Mouse (Mus musculus) liver, embryonic 16.5 days (tissue): Measurements from ENCODE around the gene Ifnlr1. TPM values are rescaled to one million over a fixed set of nuclear protein-coding genes. Genes with fewer than 3 reads are reported as not detected.

Experiments used
- ATAC-seq: fragments of 200-750 bp; cut with Nextera tagmentation; 2 replicates; pipeline ENCODE4 v1.8.0; 2017; ENCODE audit warnings: low read depth, mild to moderate bottlenecking, moderate number of reproducible peaks, moderate library complexity
- H3K27ac ChIP-seq: fragments of 300-500 bp; sonication (generic); 2 replicates; pipeline ENCODE4 v1.5.1; 2014; ENCODE audit warnings: mild to moderate bottlenecking, low read length
- H3K27me3 ChIP-seq: fragments of 300-500 bp; sonication (generic); 2 replicates; pipeline ENCODE4 v1.6.1; 2014; ENCODE audit warnings: low read depth, low read length, mixed read lengths; ENCODE audit not compliant: control insufficient read depth, insufficient read depth
- H3K36me3 ChIP-seq: fragments of 300-500 bp; sonication (generic); 2 replicates; pipeline ENCODE4 v1.6.1; 2014; ENCODE audit warnings: mild to moderate bottlenecking; ENCODE audit not compliant: control insufficient read depth, insufficient read depth
- H3K4me1 ChIP-seq: fragments of 300-500 bp; sonication (generic); 2 replicates; pipeline ENCODE4 v1.6.1; 2014; ENCODE audit warnings: low read depth, low read length, mixed read lengths; ENCODE audit not compliant: control insufficient read depth
- H3K4me2 ChIP-seq: fragments of 300-500 bp; sonication (generic); 2 replicates; pipeline ENCODE4 v1.6.1; 2014; ENCODE audit warnings: low read depth, low read length, mixed read lengths
- H3K4me3 ChIP-seq: fragments of 300-500 bp; sonication (generic); 2 replicates; pipeline ENCODE4 v1.5.1; 2014; ENCODE audit warnings: low read depth, mild to moderate bottlenecking, low read length
- H3K9ac ChIP-seq: fragments of 300-500 bp; sonication (generic); 2 replicates; pipeline ENCODE4 v1.6.1; 2014; ENCODE audit warnings: low read depth, low read length
- H3K9me3 ChIP-seq: fragments of 300-500 bp; sonication (generic); replicated peaks from 2 replicates; pipeline ENCODE4 v1.6.1; 2016; ENCODE audit warnings: low read length; ENCODE audit not compliant: control insufficient read depth
- WGBS: fragments of 180-500 bp; shearing (Covaris S2); extraction: QIAGEN DNeasy Blood & Tissue Kit; methylation state at CpG from one replicate; pipeline ENCODE4 v1.1.7; 2014; ENCODE audit not compliant: insufficient replicate concordance; 5-methylcytosine and 5-hydroxymethylcytosine counted together
- polyA plus RNA-seq: library from polyadenylated mRNA; unstranded; fragments of >200 nt; fragmentation: Nextera tagmentation; extraction: Ambion mirVana; gene quantifications from 2 replicates; pipeline ENCODE4 v1.2.1, GENCODE M21; 2015

Gene Ifnlr1
- polyA plus RNA-seq, 1 experiment from 2014 or later: 0.31 TPM

GRCm38 (mm10) chr4:135658899-135659298, 27.2 kb upstream of the Ifnlr1 start:
- no peak overlapping the region for H3K4me3 ChIP-seq
- no peak overlapping the region for H3K4me2 ChIP-seq
- H3K27ac ChIP-seq: no peak overlapping the region
- no peak overlapping the region for H3K9ac ChIP-seq
- no peaks in the 10 kb centered on the region; the same call in 1 of the 2 replicates for H3K4me1 ChIP-seq
- H3K36me3 ChIP-seq: no peaks in the 10 kb centered on the region
- WGBS: 79% methylated on average over 12 of the region's 12 CpGs
- no peaks in the 10 kb centered on the region for H3K9me3 ChIP-seq
- no peaks in the 10 kb centered on the region for H3K27me3 ChIP-seq
- ATAC-seq: no peak

- ATAC-seq: peak; percentile 16; the same call in 1 of the 2 replicates
- H3K27ac ChIP-seq: no peak overlapping the region
- no peak overlapping the region for H3K4me3 ChIP-seq
- no peaks in the 10 kb centered on the region for H3K4me1 ChIP-seq
- no peaks in the 10 kb centered on the region for H3K9me3 ChIP-seq
- H3K4me2 ChIP-seq: no peak overlapping the region
- no peak overlapping the region for H3K9ac ChIP-seq
- H3K36me3 ChIP-seq: no peaks in the 10 kb centered on the region
- 34% methylated on average over 6 of the region's 6 CpGs for WGBS
- H3K27me3 ChIP-seq: no peaks in the 10 kb centered on the region
Observed at GRCm38 (mm10) chr4:135661082-135661809, 24.8 kb upstream of the Ifnlr1 start.

DNA sequence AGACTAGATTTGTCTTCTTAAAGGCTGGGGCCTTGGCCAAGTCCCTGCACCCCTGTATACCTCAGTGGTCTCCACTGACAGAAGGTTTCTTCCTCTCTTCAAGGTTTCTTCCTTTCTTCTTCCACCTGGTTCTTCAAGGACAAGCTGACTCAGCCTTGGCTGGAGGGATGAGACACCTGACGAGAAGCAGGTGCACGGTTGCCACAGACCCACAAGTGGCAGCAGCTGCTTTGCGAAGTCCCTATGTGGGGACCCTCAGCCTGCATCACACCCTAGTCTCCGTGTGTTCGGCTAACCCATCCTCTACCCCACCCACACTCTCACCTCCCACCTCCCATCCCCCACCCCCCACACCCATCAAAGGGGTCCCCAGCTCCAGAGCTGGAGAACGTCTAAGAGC, 24.1 kb upstream of the Ifnlr1 start:
- 64% methylated on average over 6 of the region's 6 CpGs for WGBS
- no peak overlapping the region for H3K4me2 ChIP-seq
- H3K27me3 ChIP-seq: no peaks in the 10 kb centered on the region
- no peak overlapping the region for H3K4me3 ChIP-seq
- no peaks in the 10 kb centered on the region for H3K4me1 ChIP-seq
- H3K9me3 ChIP-seq: no peaks in the 10 kb centered on the region
- no peaks in the 10 kb centered on the region for H3K36me3 ChIP-seq
- H3K27ac ChIP-seq: no peak overlapping the region
- ATAC-seq: no peak
- no peak overlapping the region for H3K9ac ChIP-seq

DNA sequence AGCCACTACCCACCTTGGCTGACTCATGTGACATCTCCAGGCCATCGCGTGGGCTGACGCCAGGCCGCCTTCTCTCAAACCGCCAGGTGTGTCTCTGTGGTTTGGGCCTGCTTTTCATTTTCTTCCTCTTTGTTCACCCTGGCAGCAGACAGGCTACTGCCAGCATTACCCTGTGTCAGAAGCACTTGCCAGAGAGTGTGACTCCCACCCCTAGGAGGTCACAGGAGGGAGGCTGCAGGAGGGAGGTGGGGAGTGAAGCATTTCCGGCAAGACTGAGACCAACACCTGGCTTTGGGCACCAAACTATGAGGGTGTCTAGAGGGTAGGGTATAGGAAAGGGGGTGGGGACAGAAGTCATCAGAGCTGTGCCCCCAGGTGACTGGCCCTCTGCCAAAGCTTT, 21.4 kb upstream of the Ifnlr1 start:
- Histone ChIP-seq H3K27me3 (no peaks in the 10 kb centered on the region), H3K4me2 (no peak overlapping the region), H3K4me1 (no peaks in the 10 kb centered on the region), H3K27ac (no peak overlapping the region), H3K4me3 (no peak overlapping the region), H3K9me3 (no peaks in the 10 kb centered on the region), H3K9ac (no peak overlapping the region), H3K36me3 (no peaks in the 10 kb centered on the region)
- no peak for ATAC-seq
- 61% methylated on average over 6 of the region's 6 CpGs for WGBS

GRCm38 (mm10) chr4:135666192-135666975, 19.7 kb upstream of the Ifnlr1 start:
- Histone ChIP-seq H3K9me3 (no peaks in the 10 kb centered on the region), H3K36me3 (no peaks in the 10 kb centered on the region), H3K27ac (no peak overlapping the region), H3K27me3 (no peaks in the 10 kb centered on the region), H3K4me3 (no peak overlapping the region), H3K4me1 (no peaks in the 10 kb centered on the region), H3K9ac (no peak overlapping the region), H3K4me2 (no peak overlapping the region)
- no peak for ATAC-seq
- 44% methylated on average over 17 of the region's 17 CpGs for WGBS

GRCm38 (mm10) chr4:135667266-135667844, 18.7 kb upstream of the Ifnlr1 start:
- ATAC-seq: no peak
- Histone ChIP-seq H3K27ac (no peak overlapping the region), H3K9ac (no peak overlapping the region), H3K36me3 (no peaks in the 10 kb centered on the region), H3K27me3 (no peaks in the 10 kb centered on the region), H3K4me1 (no peaks in the 10 kb centered on the region), H3K4me2 (no peak overlapping the region), H3K9me3 (no peaks in the 10 kb centered on the region), H3K4me3 (no peak overlapping the region)
- WGBS: 12% methylated on average over 16 of the region's 16 CpGs

DNA sequence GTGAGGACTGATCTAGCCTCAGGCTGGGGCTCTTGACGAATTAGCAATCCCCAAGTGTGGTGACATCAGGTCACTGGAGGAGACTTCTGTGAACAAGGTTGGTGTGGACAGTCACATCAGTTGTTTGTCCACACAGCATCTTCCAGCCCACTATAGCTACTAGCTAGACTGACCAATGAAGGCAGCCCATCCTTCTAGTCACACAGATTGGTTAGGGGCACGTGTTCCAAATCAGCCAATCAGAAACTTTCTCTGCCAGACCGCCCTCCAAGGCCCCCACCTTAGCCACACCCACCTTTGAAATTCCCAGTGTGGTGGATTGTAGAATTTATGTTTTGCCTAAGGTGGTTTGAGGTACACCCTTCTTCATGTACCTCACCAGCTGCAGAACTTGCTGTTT, 12.6 kb upstream of the Ifnlr1 start:
- 54% methylated on average over 3 of the region's 3 CpGs for WGBS
- Histone ChIP-seq H3K36me3 (no peaks in the 10 kb centered on the region), H3K4me1 (no peaks in the 10 kb centered on the region), H3K27me3 (no peaks in the 10 kb centered on the region), H3K4me2 (no peak overlapping the region), H3K9me3 (no peaks in the 10 kb centered on the region), H3K27ac (no peak overlapping the region), H3K4me3 (no peak overlapping the region), H3K9ac (no peak overlapping the region)
- no peak for ATAC-seq

GRCm38 (mm10) chr4:135674993-135675392, 11.1 kb upstream of the Ifnlr1 start:
- no peaks in the 10 kb centered on the region for H3K27me3 ChIP-seq
- no peak for ATAC-seq
- no peak overlapping the region for H3K27ac ChIP-seq
- H3K36me3 ChIP-seq: no peaks in the 10 kb centered on the region
- no peaks in the 10 kb centered on the region for H3K9me3 ChIP-seq
- no peaks in the 10 kb centered on the region for H3K4me1 ChIP-seq
- H3K4me3 ChIP-seq: no peak overlapping the region
- 47% methylated on average over 9 of the region's 9 CpGs for WGBS
- H3K9ac ChIP-seq: no peak overlapping the region
- no peak overlapping the region for H3K4me2 ChIP-seq

- H3K9me3 ChIP-seq: no peaks in the 10 kb centered on the region
- no peak for ATAC-seq
- no peaks in the 10 kb centered on the region for H3K27me3 ChIP-seq
- no peak overlapping the region for H3K27ac ChIP-seq
- H3K36me3 ChIP-seq: no peaks in the 10 kb centered on the region
- no peaks in the 10 kb centered on the region for H3K4me1 ChIP-seq
- H3K4me2 ChIP-seq: no peak overlapping the region
- 45% methylated on average over 5 of the region's 5 CpGs for WGBS
- no peak overlapping the region for H3K4me3 ChIP-seq
- no peak overlapping the region for H3K9ac ChIP-seq
Observed at GRCm38 (mm10) chr4:135676476-135676875, 9.6 kb upstream of the Ifnlr1 start.
